Mouse (Mus musculus): ENCODE measurements around the gene Atp5h. TPM values are rescaled to one million over a fixed set of nuclear protein-coding genes. Genes with fewer than 3 reads are reported as not detected.
A peak's percentile ranks its signal among the peaks of the same experiment; 100 is the strongest.
"Not testable (repeated sequence)": the region's sequence is repeated elsewhere in the genome, so short reads cannot be mapped to it uniquely, and the experiment has no call there.

The Atp5h gene
- total RNA-seq, 2 experiments from 2014 or later, result 1,026 to 1,088 TPM

GRCm38 (mm10) chr11:115400630-115401391, 19.0 kb downstream of the Atp5h start:
- no peak for DNase-seq

GRCm38 (mm10) chr11:115400126-115400525, 19.6 kb downstream of the Atp5h start:
- DNase-seq, result no peak

- no peak for DNase-seq
Observed at GRCm38 (mm10) chr11:115398085-115398484, 21.7 kb downstream of the Atp5h start.

- DNase-seq, result no peak
Observed at GRCm38 (mm10) chr11:115393721-115394325, 25.9 kb downstream of the Atp5h start.

- DNase-seq, result no peak
Observed at GRCm38 (mm10) chr11:115391358-115391757, 28.4 kb downstream of the Atp5h start.

GRCm38 (mm10) chr11:115386859-115387258, 32.9 kb downstream of the Atp5h start:
- DNase-seq, result not testable (repeated sequence)

- no peak for DNase-seq
Observed at GRCm38 (mm10) chr11:115384587-115384986, 35.2 kb downstream of the Atp5h start.

- peak; percentile 51 for DNase-seq
Observed at GRCm38 (mm10) chr11:115383701-115384474, 35.9 kb downstream of the Atp5h start.

GRCm38 (mm10) chr11:115382891-115383290, 36.9 kb downstream of the Atp5h start:
- DNase-seq, result no peak

- DNase-seq, result peak; percentile 89
Observed at GRCm38 (mm10) chr11:115381743-115382539, 37.8 kb downstream of the Atp5h start, which contains the start of gene Cdr2l. Cdr2l (plus strand) TSS chr11:115381916.

GRCm38 (mm10) chr11:115381276-115381675, 38.5 kb downstream of the Atp5h start:
- DNase-seq, result no peak

GRCm38 (mm10) chr11:115377854-115378253, 41.9 kb downstream of the Atp5h start:
- DNase-seq, result no peak

GRCm38 (mm10) chr11:115377254-115377653, 42.5 kb downstream of the Atp5h start:
- no peak for DNase-seq

- DNase-seq, result no peak
Observed at GRCm38 (mm10) chr11:115376722-115377121, 43.0 kb downstream of the Atp5h start.

- no peak for DNase-seq
Observed at GRCm38 (mm10) chr11:115374695-115375425, 44.9 kb downstream of the Atp5h start.

- peak; percentile 83 for DNase-seq
Observed at GRCm38 (mm10) chr11:115373805-115374694, 45.7 kb downstream of the Atp5h start.

GRCm38 (mm10) chr11:115372737-115373136, 47.0 kb downstream of the Atp5h start:
- no peak for DNase-seq

GRCm38 (mm10) chr11:115372015-115372414, 47.7 kb downstream of the Atp5h start:
- no peak for DNase-seq

- no peak for DNase-seq
Observed at GRCm38 (mm10) chr11:115371354-115371753, 48.4 kb downstream of the Atp5h start.

- no peak for DNase-seq
Observed at GRCm38 (mm10) chr11:115370368-115370767, 49.4 kb downstream of the Atp5h start.

All from gastrocnemius, postnatal 10 days (tissue).